ENCODE assay signal across 28 mouse cellular contexts in the genomic region with DNA sequence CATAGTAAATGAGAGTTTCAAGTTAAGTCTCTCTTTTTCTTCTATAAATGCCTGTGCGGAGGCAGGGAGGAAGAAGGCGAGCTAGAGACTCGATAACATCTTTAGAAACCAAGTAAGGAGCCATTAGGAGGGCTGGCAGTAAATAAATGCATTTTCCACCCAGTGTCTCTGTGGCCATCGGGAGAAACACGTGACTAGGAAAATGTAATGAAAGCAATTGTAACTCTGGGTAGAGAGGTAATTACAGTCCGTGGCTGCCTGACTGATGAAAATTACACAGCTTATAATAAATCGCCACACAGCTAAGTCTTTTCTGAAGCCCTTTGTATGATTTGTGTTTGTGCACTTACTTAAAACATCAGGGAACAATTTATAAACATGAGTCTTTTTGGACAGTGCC.
DNase-seq lines count a peak whose midpoint lies in the region; ATAC-seq and TF ChIP-seq lines count a peak whose summit lies in the region.
"Had no signal": no experiment of that assay in that cellular context is flagged by ENCODE, and none has a peak within 500 bp of the region (broad histone marks: within the 10 kb centered on the region; RNA-seq: fewer than 3 reads in every experiment).

No protein-coding gene starts in this region.

- H3K4me3 ChIP-seq in forebrain, embryonic 13.5 days = no peak overlapping the region
- H3K4me3 ChIP-seq in forebrain, embryonic 10.5 days = no peak overlapping the region
- H3K4me3 ChIP-seq in hindbrain, embryonic 13.5 days = no peak overlapping the region
- no peak overlapping the region for H3K4me3 ChIP-seq in hindbrain, embryonic 16.5 days (ENCODE audit: low read length)
- no peak overlapping the region for H3K4me3 ChIP-seq in lung, embryonic 14.5 days (ENCODE audit: low read depth, low read length)
- H3K4me3 ChIP-seq in liver, embryonic 12.5 days = no peak overlapping the region
- H3K4me3 ChIP-seq: gastrocnemius, adult 2 months; heart, embryonic 13.5 days; liver, embryonic 15.5 days; lung, embryonic 15.5 days had no signal

- no peaks in the 10 kb centered on the region for H3K27me3 ChIP-seq in forebrain, embryonic 13.5 days
- H3K27me3 ChIP-seq in forebrain, embryonic 10.5 days (ENCODE audit: poor library complexity, severe bottlenecking) = no peaks in the 10 kb centered on the region
- 0 out of 2 replicates have a peak, but pooled peaks cover 3% of the 10 kb centered on the region for H3K27me3 ChIP-seq in hindbrain, embryonic 13.5 days
- H3K27me3 ChIP-seq in hindbrain, embryonic 16.5 days (replicated peaks; ENCODE audit: control insufficient read depth, insufficient read depth, low read length) = no peaks in the 10 kb centered on the region
- no peaks in the 10 kb centered on the region for H3K27me3 ChIP-seq in lung, embryonic 14.5 days (ENCODE audit: insufficient read depth, low read length)
- no peaks in the 10 kb centered on the region; the same call in 1 of the 2 replicates for H3K27me3 ChIP-seq in liver, embryonic 12.5 days (replicated peaks)
- H3K27me3 ChIP-seq: liver, embryonic 15.5 days; lung, embryonic 15.5 days had no signal

- H3K9me3 ChIP-seq in forebrain, embryonic 13.5 days (replicated peaks) = no peaks in the 10 kb centered on the region
- no peaks in the 10 kb centered on the region for H3K9me3 ChIP-seq in forebrain, embryonic 10.5 days
- no peaks in the 10 kb centered on the region for H3K9me3 ChIP-seq in hindbrain, embryonic 13.5 days
- no peaks in the 10 kb centered on the region for H3K9me3 ChIP-seq in hindbrain, embryonic 16.5 days (ENCODE audit: control insufficient read depth, low read length)
- H3K9me3 ChIP-seq in lung, embryonic 14.5 days (ENCODE audit: low read depth, low read length) = no peaks in the 10 kb centered on the region
- H3K9me3 ChIP-seq in liver, embryonic 12.5 days (replicated peaks) = no peaks in the 10 kb centered on the region
- H3K9me3 ChIP-seq: G1E; heart, embryonic 13.5 days; liver, embryonic 15.5 days; lung, embryonic 15.5 days had no signal

- H3K4me1 ChIP-seq in forebrain, embryonic 13.5 days = no peaks in the 10 kb centered on the region
- no peaks in the 10 kb centered on the region for H3K4me1 ChIP-seq in forebrain, embryonic 10.5 days
- H3K4me1 ChIP-seq in hindbrain, embryonic 13.5 days (replicated peaks) = no peaks in the 10 kb centered on the region
- no peaks in the 10 kb centered on the region for H3K4me1 ChIP-seq in hindbrain, embryonic 16.5 days (ENCODE audit: control insufficient read depth, insufficient read depth, low read depth, low read length)
- H3K4me1 ChIP-seq in lung, embryonic 14.5 days (ENCODE audit: insufficient read depth) = no peaks in the 10 kb centered on the region
- no peaks in the 10 kb centered on the region for H3K4me1 ChIP-seq in liver, embryonic 12.5 days
- H3K4me1 ChIP-seq: heart, embryonic 13.5 days; liver, embryonic 15.5 days; lung, embryonic 15.5 days had no signal

- ATAC-seq in forebrain, embryonic 13.5 days = peak; percentile 41; the same call in 1 of the 2 replicates
- ATAC-seq in hindbrain, embryonic 13.5 days (ENCODE audit: low FRiP score) = no peak
- no peak for ATAC-seq in hindbrain, embryonic 16.5 days
- ATAC-seq in lung, embryonic 14.5 days (ENCODE audit: insufficient read depth) = no peak
- no peak for ATAC-seq in liver, embryonic 12.5 days
- ATAC-seq: intestine, postnatal 0 days had no signal

- H3K4me2 ChIP-seq in forebrain, embryonic 13.5 days = no peak overlapping the region
- no peak overlapping the region for H3K4me2 ChIP-seq in hindbrain, embryonic 13.5 days
- H3K4me2 ChIP-seq in hindbrain, embryonic 16.5 days (ENCODE audit: low read length) = no peak overlapping the region
- no peak overlapping the region for H3K4me2 ChIP-seq in lung, embryonic 14.5 days
- no peak overlapping the region for H3K4me2 ChIP-seq in liver, embryonic 12.5 days
- H3K4me2 ChIP-seq: heart, embryonic 13.5 days; liver, embryonic 15.5 days; lung, embryonic 15.5 days; midbrain, embryonic 11.5 days had no signal

- WGBS in forebrain, embryonic 13.5 days = 64% methylated on average over 7 of the region's 7 CpGs
- 84% methylated on average over 7 of the region's 7 CpGs for WGBS in forebrain, embryonic 10.5 days
- 71% methylated on average over 7 of the region's 7 CpGs for WGBS in hindbrain, embryonic 13.5 days
- 64% methylated on average over 7 of the region's 7 CpGs for WGBS in hindbrain, embryonic 16.5 days
- 57% methylated on average over 7 of the region's 7 CpGs for WGBS in lung, embryonic 14.5 days
- 74% methylated on average over 7 of the region's 7 CpGs for WGBS in liver, embryonic 12.5 days (ENCODE audit: insufficient replicate concordance)

- H3K27ac ChIP-seq in forebrain, embryonic 13.5 days = no peak overlapping the region
- no peak overlapping the region for H3K27ac ChIP-seq in forebrain, embryonic 10.5 days
- H3K27ac ChIP-seq in hindbrain, embryonic 13.5 days = peak overlapping the region; percentile 46; the same call in 1 of the 2 replicates
- no peak overlapping the region for H3K27ac ChIP-seq in hindbrain, embryonic 16.5 days (ENCODE audit: low read depth, low read length)
- H3K27ac ChIP-seq in lung, embryonic 14.5 days (ENCODE audit: low read depth) = no peak overlapping the region
- no peak overlapping the region for H3K27ac ChIP-seq in liver, embryonic 12.5 days
- H3K27ac ChIP-seq: gastrocnemius, adult 2 months; heart, embryonic 13.5 days; liver, embryonic 15.5 days; lung, embryonic 15.5 days; stomach, postnatal 0 days had no signal

- H3K36me3 ChIP-seq in forebrain, embryonic 13.5 days (ENCODE audit: poor library complexity, severe bottlenecking) = no peaks in the 10 kb centered on the region
- H3K36me3 ChIP-seq in forebrain, embryonic 10.5 days (replicated peaks) = no peaks in the 10 kb centered on the region
- H3K36me3 ChIP-seq in hindbrain, embryonic 13.5 days = no peaks in the 10 kb centered on the region
- H3K36me3 ChIP-seq in hindbrain, embryonic 16.5 days (ENCODE audit: control insufficient read depth, insufficient read depth, low read length) = no peaks in the 10 kb centered on the region
- no peaks in the 10 kb centered on the region for H3K36me3 ChIP-seq in lung, embryonic 14.5 days (ENCODE audit: insufficient read depth)
- H3K36me3 ChIP-seq in liver, embryonic 12.5 days = no peaks in the 10 kb centered on the region
- H3K36me3 ChIP-seq: G1E; heart, embryonic 13.5 days; liver, embryonic 15.5 days; lung, embryonic 15.5 days had no signal

- TF ChIP-seq CTCF in lung, embryonic 14.5 days (IDR thresholded peaks at IDR 0.05; ENCODE audit: low read depth) = no peak
- no peak for TF ChIP-seq CTCF in brain, embryonic 14.5 days (IDR thresholded peaks at IDR 0.05; ENCODE audit: borderline replicate concordance, extremely low read depth, insufficient read depth, insufficient read length)

- TF ChIP-seq POLR2A in brain, embryonic 14.5 days (IDR thresholded peaks at IDR 0.05; ENCODE audit: borderline replicate concordance, extremely low read depth, insufficient read depth, insufficient read length, poor library complexity, severe bottlenecking) = no peak

- H3K9ac ChIP-seq in forebrain, embryonic 13.5 days = no peak overlapping the region
- H3K9ac ChIP-seq in hindbrain, embryonic 13.5 days = no peak overlapping the region
- H3K9ac ChIP-seq in hindbrain, embryonic 16.5 days (ENCODE audit: low read depth, low read length) = no peak overlapping the region
- no peak overlapping the region for H3K9ac ChIP-seq in lung, embryonic 14.5 days
- H3K9ac ChIP-seq in liver, embryonic 12.5 days = no peak overlapping the region
- H3K9ac ChIP-seq: heart, embryonic 13.5 days; liver, embryonic 15.5 days; lung, embryonic 15.5 days had no signal

- DNase-seq in forebrain, embryonic 10.5 days (ENCODE audit: extremely low spot score, low spot score) = no peak
- DNase-seq in lung, embryonic 14.5 days = peak; percentile 31
- no peak for DNase-seq in lung, postnatal 10 days
- peak; percentile 75 for DNase-seq in brain, embryonic 14.5 days (ENCODE audit: low read depth)
- DNase-seq: adrenal gland, postnatal 14 days; cerebellum, adult 18-20 months; cerebellum, postnatal 10 days; gastrocnemius, adult 2 months; heart, postnatal 10 days; kidney, postnatal 4 days; layer of hippocampus, postnatal 36 days; left cerebral cortex, postnatal 4 days; liver; lung, postnatal 36 days; right cerebral cortex, postnatal 4 days; thymus, adult 18-20 months; thymus, postnatal 36 days had no signal

Comparison
In these comparisons a context has a peak if more than half of its experiments do, and no peak if none do; other contexts are left out.
1. DNase-seq: peak in lung, embryonic 14.5 days (single experiment) and brain, embryonic 14.5 days (single experiment); none in forebrain, embryonic 10.5 days (single experiment) and lung, postnatal 10 days (single experiment).